19 mouse cellular contexts compared by ENCODE assay signal in genomic region chr11:83394802-83395439, GRCm38 (mm10). TPM values are rescaled to one million over a fixed set of nuclear protein-coding genes. Genes with fewer than 3 reads are reported as not detected.
A peak's percentile ranks its signal among the peaks of the same experiment; 100 is the strongest.
DNase-seq lines count a peak whose midpoint lies in the region; ATAC-seq and TF ChIP-seq lines count a peak whose summit lies in the region.
"Had no signal": no experiment of that assay in that cellular context is flagged by ENCODE, and none has a peak within 500 bp of the region (broad histone marks: within the 10 kb centered on the region; RNA-seq: fewer than 3 reads in every experiment).

No protein-coding gene starts in this region.

- peaks cover 37% of the 10 kb centered on the region for H3K36me3 ChIP-seq in heart, postnatal 0 days (replicated peaks; ENCODE audit: control insufficient read depth, insufficient read depth, low read length)
- peaks cover 18% of the 10 kb centered on the region for H3K36me3 ChIP-seq in hindbrain, embryonic 16.5 days (ENCODE audit: control insufficient read depth, insufficient read depth, low read length)

- no peak overlapping the region for H3K4me2 ChIP-seq in heart, postnatal 0 days (ENCODE audit: low read depth, low read length)
- H3K4me2 ChIP-seq in hindbrain, embryonic 16.5 days (ENCODE audit: low read length): no peak overlapping the region

- no peak for ATAC-seq in heart, postnatal 0 days (ENCODE audit: insufficient read depth, low read depth)
- ATAC-seq in hindbrain, embryonic 16.5 days: no peak; the same call in 1 of the 2 replicates

- H3K9me3 ChIP-seq in heart, postnatal 0 days (replicated peaks; ENCODE audit: control insufficient read depth, low read length): no peaks in the 10 kb centered on the region
- no peaks in the 10 kb centered on the region for H3K9me3 ChIP-seq in hindbrain, embryonic 16.5 days (ENCODE audit: control insufficient read depth, low read length)
- H3K9me3 ChIP-seq: limb, embryonic 10.5 days; megakaryocyte, embryonic 14.5 days had no signal

- TF ChIP-seq EP300 in heart, postnatal 0 days (IDR thresholded peaks at IDR 0.05; ENCODE audit: low read depth): no peak

- no peak for TF ChIP-seq CTCF in heart, postnatal 0 days (IDR thresholded peaks at IDR 0.05; ENCODE audit: low read depth)
- no peak for TF ChIP-seq CTCF in brain, embryonic 14.5 days (IDR thresholded peaks at IDR 0.05; ENCODE audit: borderline replicate concordance, extremely low read depth, insufficient read depth, insufficient read length)

- WGBS in heart, postnatal 0 days: 28% methylated on average over 6 of the region's 6 CpGs
- WGBS in hindbrain, embryonic 16.5 days: 11% methylated on average over 6 of the region's 6 CpGs

- no peak overlapping the region for H3K4me3 ChIP-seq in heart, postnatal 0 days (ENCODE audit: low read depth, low read length)
- H3K4me3 ChIP-seq in hindbrain, embryonic 16.5 days (ENCODE audit: low read length): no peak overlapping the region
- H3K4me3 ChIP-seq: limb, embryonic 10.5 days; megakaryocyte, embryonic 14.5 days had no signal

- no peak for TF ChIP-seq POLR2A in brain, embryonic 14.5 days (IDR thresholded peaks at IDR 0.05; ENCODE audit: borderline replicate concordance, extremely low read depth, insufficient read depth, insufficient read length, poor library complexity, severe bottlenecking)

- 0 out of 2 replicates have a peak overlapping the region, but pooled peaks have one; percentile 34 for H3K27ac ChIP-seq in heart, postnatal 0 days (ENCODE audit: low read depth)
- H3K27ac ChIP-seq in hindbrain, embryonic 16.5 days (ENCODE audit: low read depth, low read length): peak overlapping the region; percentile 26; the same call in 1 of the 2 replicates
- H3K27ac ChIP-seq: limb, embryonic 10.5 days; stomach, postnatal 0 days had no signal

- no peaks in the 10 kb centered on the region for H3K27me3 ChIP-seq in heart, postnatal 0 days (ENCODE audit: control insufficient read depth, insufficient read depth, low read length)
- no peaks in the 10 kb centered on the region for H3K27me3 ChIP-seq in hindbrain, embryonic 16.5 days (replicated peaks; ENCODE audit: control insufficient read depth, insufficient read depth, low read length)
- H3K27me3 ChIP-seq: CH12.LX; megakaryocyte, embryonic 14.5 days had no signal

- no peak overlapping the region for H3K9ac ChIP-seq in heart, postnatal 0 days (replicated peaks; ENCODE audit: low read depth, low read length)
- H3K9ac ChIP-seq in hindbrain, embryonic 16.5 days (ENCODE audit: low read depth, low read length): no peak overlapping the region

- intact Hi-C loops in heart, postnatal 14 days (cut with DNase I): no loop called here

- no peak for DNase-seq in heart, postnatal 0 days (ENCODE audit: low spot score)
- no peak for DNase-seq in heart, postnatal 14 days
- peak; percentile 60 for DNase-seq in R1 (ENCODE audit: low read depth, low spot score)
- DNase-seq in brain, embryonic 14.5 days (ENCODE audit: low read depth): peak; percentile 90
- no peak for DNase-seq in spleen, adult 12 weeks (ENCODE audit: low spot score)
- no peak for DNase-seq in adrenal gland, postnatal 36 days
- DNase-seq: adrenal gland, postnatal 25 days; cerebellum, adult 9-11 months; kidney, adult 2 months; right cerebral cortex, postnatal 4 days had no signal

- H3K4me1 ChIP-seq in heart, postnatal 0 days (ENCODE audit: control insufficient read depth, insufficient read depth): peaks cover 11% of the 10 kb centered on the region
- H3K4me1 ChIP-seq in hindbrain, embryonic 16.5 days (ENCODE audit: control insufficient read depth, insufficient read depth, low read depth, low read length): peaks cover 4% of the 10 kb centered on the region
- H3K4me1 ChIP-seq: limb, embryonic 10.5 days had no signal

RNA-seq across cellular contexts. Expression of gene Rasl10b, which starts 14.0 kb away (rescaled TPM):
- total RNA-seq in heart, postnatal 0 days (2014; rRNA removed; ENCODE audit: low replicate concordance): 31.1 and 45.3 TPM in 2 replicates
- 7.9 and 9.2 TPM in 2 replicates for polyA plus RNA-seq in heart, postnatal 0 days (2015; fragmentation: Nextera tagmentation; extraction: Ambion mirVana)
- total RNA-seq in heart, postnatal 14 days (2021): 10 to 100 TPM; 30.4 to 31.9 TPM
- 74.3 and 88.9 TPM in 2 replicates for polyA plus RNA-seq in brain, embryonic 14.5 days (2012; rRNA removed)
- polyA plus RNA-seq in hindbrain, embryonic 16.5 days (2015; fragmentation: Nextera tagmentation; extraction: Ambion mirVana): 15.1 and 32.7 TPM in 2 replicates
- 10 to 100 TPM; 12.0 to 13.6 TPM for total RNA-seq in adrenal gland, postnatal 36 days (2021)

RNA-seq across cellular contexts. Expression of gene Gas2l2, which starts 34.3 kb away (rescaled TPM):
- not detected in 2 replicates for total RNA-seq in heart, postnatal 0 days (2014; rRNA removed; ENCODE audit: low replicate concordance)
- 0.15 TPM in 1 of 2 replicates, not detected in the other for polyA plus RNA-seq in heart, postnatal 0 days (2015; fragmentation: Nextera tagmentation; extraction: Ambion mirVana)
- total RNA-seq in heart, postnatal 14 days (2021): under 1 TPM in 1 of 2 experiments, not detected in 1; 0.24 TPM
- polyA plus RNA-seq in brain, embryonic 14.5 days (2012; rRNA removed): 0.21 and 0.63 TPM in 2 replicates
- 0.92 and 1.2 TPM in 2 replicates for polyA plus RNA-seq in hindbrain, embryonic 16.5 days (2015; fragmentation: Nextera tagmentation; extraction: Ambion mirVana)
- total RNA-seq in adrenal gland, postnatal 36 days (2021): not detected
- total RNA-seq: adrenal gland, postnatal 25 days; CH12.LX; gastrocnemius, adult 18-20 months had no signal
- polyA plus RNA-seq: heart, embryonic 14.5 days; kidney, adult 2 months; limb, embryonic 10.5 days; liver, embryonic 16.5 days had no signal

RNA-seq across cellular contexts. Expression of gene 1700020L24Rik, which starts 42.6 kb away (rescaled TPM):
- 4.2 TPM in 1 of 2 replicates, not detected in the other for total RNA-seq in heart, postnatal 0 days (2014; rRNA removed; ENCODE audit: low replicate concordance)
- 0.81 and 1.1 TPM in 2 replicates for polyA plus RNA-seq in heart, postnatal 0 days (2015; fragmentation: Nextera tagmentation; extraction: Ambion mirVana)
- total RNA-seq in heart, postnatal 14 days (2021): not detected
- polyA plus RNA-seq in brain, embryonic 14.5 days (2012; rRNA removed): 0.53 and 0.55 TPM in 2 replicates
- 0.50 and 0.56 TPM in 2 replicates for polyA plus RNA-seq in hindbrain, embryonic 16.5 days (2015; fragmentation: Nextera tagmentation; extraction: Ambion mirVana)
- total RNA-seq in adrenal gland, postnatal 36 days (2021): under 1 TPM; 0.30 to 0.43 TPM
- total RNA-seq: gastrocnemius, adult 18-20 months; layer of hippocampus, postnatal 14 days had no signal

Comparison
In these comparisons a context has a peak if more than half of its experiments do, and no peak if none do; other contexts are left out.
1. DNase-seq: peak in R1 (single experiment) and brain, embryonic 14.5 days (single experiment); none in heart, postnatal 0 days (single experiment), heart, postnatal 14 days (0 of 2), spleen, adult 12 weeks (single experiment) and adrenal gland, postnatal 36 days (0 of 2).